Mouse (Mus musculus) liver, embryonic 14.5 days (tissue): ENCODE results near the gene Arhgef17. TPM values are rescaled to one million over a fixed set of nuclear protein-coding genes. Genes with fewer than 3 reads are reported as not detected.

ENCODE experiments used
- ATAC-seq: fragments of 200-750 bp; cut with Nextera tagmentation; 2 replicates; pipeline ENCODE4 v1.8.0; 2017; ENCODE audit warnings: moderate number of reproducible peaks, mild to moderate bottlenecking, moderate library complexity; ENCODE audit not compliant: insufficient read depth
- DNase-seq, 3 experiments: peaks; one replicate each; pipeline ENCODE4 v3.0.0-alpha.2; 2012 to 2013; ENCODE audit warnings: low read depth in 3 of 3, low spot score in 3 of 3
- H3K27ac ChIP-seq: fragments of 300-500 bp; sonication (generic); 2 replicates; pipeline ENCODE4 v1.5.1; 2014; ENCODE audit warnings: moderate library complexity, mild to moderate bottlenecking, control low read depth, inconsistent platforms
- H3K27me3 ChIP-seq: fragments of 300-500 bp; sonication (generic); 2 replicates; pipeline ENCODE4 v1.6.1; 2014; ENCODE audit warnings: mild to moderate bottlenecking, low read length, moderate library complexity; ENCODE audit not compliant: control insufficient read depth, insufficient read depth
- H3K36me3 ChIP-seq: fragments of 300-500 bp; sonication (generic); replicated peaks from 2 replicates; pipeline ENCODE4 v1.6.1; 2014; ENCODE audit warnings: low read depth; ENCODE audit not compliant: control insufficient read depth, insufficient read depth
- H3K4me1 ChIP-seq, 2 experiments: fragments of 200-500 bp in 1 of 2; fragments of 300-500 bp in 1 of 2; sonication (generic) in 1 of 2; replicated peaks; 2 replicates each; pipeline ENCODE4 v1.6.1; 2012 to 2014; ENCODE audit warnings: antibody characterized with exemption in 1 of 2, inconsistent platforms in 1 of 2, low read length in 1 of 2; ENCODE audit not compliant: control insufficient read depth in 2 of 2, insufficient read depth in 2 of 2
- H3K4me2 ChIP-seq: fragments of 300-500 bp; sonication (generic); 2 replicates; pipeline ENCODE4 v1.6.1; 2014; ENCODE audit warnings: low read depth, mild to moderate bottlenecking, control low read depth, moderate library complexity
- H3K4me3 ChIP-seq, 2 experiments: fragments of 200-500 bp in 1 of 2; fragments of 300-500 bp in 1 of 2; sonication (generic) in 1 of 2; 2 replicates each; pipeline ENCODE4 v1.5.1; 2012 to 2014; ENCODE audit warnings: low read depth in 2 of 2, low read length in 2 of 2, mild to moderate bottlenecking in 2 of 2, control low read depth in 1 of 2, inconsistent platforms in 1 of 2, moderate library complexity in 1 of 2; ENCODE audit not compliant: insufficient read depth in 1 of 2
- H3K9ac ChIP-seq: fragments of 300-500 bp; sonication (generic); replicated peaks from 2 replicates; pipeline ENCODE4 v1.6.1; 2014; ENCODE audit warnings: mild to moderate bottlenecking, control low read depth, moderate library complexity
- H3K9me3 ChIP-seq: fragments of 300-500 bp; sonication (generic); 2 replicates; pipeline ENCODE4 v1.6.1; 2016; ENCODE audit warnings: low read length, mixed read lengths; ENCODE audit not compliant: control insufficient read depth
- CTCF ChIP-seq: IDR thresholded peaks from 2 replicates; pipeline ENCODE4 v1.5.1; 2016; ENCODE audit warnings: antibody characterized with exemption, low read depth, control low read depth
- EP300 ChIP-seq: IDR thresholded peaks from 2 replicates; pipeline ENCODE4 v1.6.1; 2016; ENCODE audit warnings: antibody characterized with exemption, low read depth
- WGBS: fragments of 180-500 bp; shearing (Covaris S2); extraction: QIAGEN DNeasy Blood & Tissue Kit; methylation state at CpG from one replicate; pipeline ENCODE4 v1.1.7; 2014; ENCODE audit not compliant: insufficient replicate concordance; 5-methylcytosine and 5-hydroxymethylcytosine counted together
- polyA plus RNA-seq, 2 experiments: library from polyadenylated mRNA; depleted of rRNA in 1 of 2; stranded (reverse) in 1 of 2; unstranded in 1 of 2; fragments of >200 nt; fragmentation: Nextera tagmentation in 1 of 2; extraction: Ambion mirVana in 1 of 2; gene quantifications; 2 replicates each; pipeline versions ENCODE4 v1.2.1 to v1.2.3; 2012 to 2014

Arhgef17 gene
- polyA plus RNA-seq, 2 experiments, result 0.70 to 1.7 TPM

DNA sequence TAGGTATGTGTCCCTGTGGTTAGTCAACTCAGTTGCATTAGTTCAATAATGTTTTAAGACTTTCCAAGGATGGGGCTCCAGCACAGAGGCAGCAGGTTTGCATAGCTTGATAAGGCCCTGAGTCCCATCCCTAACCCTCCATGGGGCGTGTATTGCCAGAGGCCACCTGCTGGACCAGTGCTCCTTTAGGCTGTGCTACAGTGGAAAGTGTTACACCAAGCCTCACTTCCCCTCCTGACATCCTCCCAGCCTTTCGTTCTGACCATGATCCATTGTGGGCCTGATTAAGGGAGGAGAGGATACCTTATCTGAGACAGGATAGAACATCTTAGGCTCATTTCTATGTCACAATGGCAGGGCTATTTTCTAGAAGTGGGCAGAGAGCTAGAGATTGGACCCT is 88.0 kb downstream of the Arhgef17 start:
- peak overlapping the region; percentile 99 for H3K27ac ChIP-seq
- no peaks in the 10 kb centered on the region; the same call in 1 of the 2 replicates for H3K9me3 ChIP-seq
- H3K9ac ChIP-seq, result peak overlapping the region; percentile 80
- ATAC-seq (peak; percentile 82), DNase-seq (peak in 1 of 3 experiments; percentile 67)
- TF ChIP-seq EP300 (no peak), CTCF (peak; percentile 69)
- peaks cover 35% of the 10 kb centered on the region for H3K36me3 ChIP-seq
- H3K4me1 ChIP-seq, result peaks cover 51 to 59% of the 10 kb centered on the region in 2 experiments
- H3K4me2 ChIP-seq, result peak overlapping the region; percentile 93
- WGBS, result 15% methylated on average over 2 of the region's 2 CpGs
- no peaks in the 10 kb centered on the region for H3K27me3 ChIP-seq
- H3K4me3 ChIP-seq, result peak overlapping the region; percentile 30 to 49

DNA sequence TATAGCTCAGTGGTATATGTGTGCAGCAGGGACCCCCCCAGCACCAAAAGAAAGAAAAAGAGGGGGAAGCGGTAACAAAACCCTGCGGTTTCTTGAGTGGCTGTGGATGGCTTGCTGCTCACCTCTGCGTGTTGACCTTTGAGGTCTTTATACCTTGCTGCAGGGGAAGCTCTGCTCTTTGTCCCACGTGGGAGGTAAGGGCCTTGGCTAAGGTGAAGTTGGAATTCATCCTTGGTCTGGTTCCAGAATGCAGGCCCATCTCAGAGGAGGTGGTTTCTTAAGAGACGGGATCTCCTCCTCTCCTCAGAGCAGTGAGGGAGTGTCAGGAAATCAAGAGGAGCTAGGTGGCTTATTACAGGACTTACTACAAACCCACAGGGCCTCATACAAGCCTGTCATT is 89.7 kb downstream of the Arhgef17 start:
- no peak for TF ChIP-seq CTCF
- TF ChIP-seq EP300, result no peak
- DNase-seq (no peak), ATAC-seq (no peak)
- H3K9me3 ChIP-seq, result no peaks in the 10 kb centered on the region; the same call in 1 of the 2 replicates
- no peak overlapping the region for H3K4me2 ChIP-seq
- WGBS, result 94% methylated on average over 5 of the region's 5 CpGs
- H3K36me3 ChIP-seq, result peaks cover 18% of the 10 kb centered on the region
- no peak overlapping the region for H3K9ac ChIP-seq
- H3K27me3 ChIP-seq, result no peaks in the 10 kb centered on the region
- peaks cover 59 to 63% of the 10 kb centered on the region in 2 experiments for H3K4me1 ChIP-seq
- H3K4me3 ChIP-seq, result no peak overlapping the region
- no peak overlapping the region for H3K27ac ChIP-seq

DNA sequence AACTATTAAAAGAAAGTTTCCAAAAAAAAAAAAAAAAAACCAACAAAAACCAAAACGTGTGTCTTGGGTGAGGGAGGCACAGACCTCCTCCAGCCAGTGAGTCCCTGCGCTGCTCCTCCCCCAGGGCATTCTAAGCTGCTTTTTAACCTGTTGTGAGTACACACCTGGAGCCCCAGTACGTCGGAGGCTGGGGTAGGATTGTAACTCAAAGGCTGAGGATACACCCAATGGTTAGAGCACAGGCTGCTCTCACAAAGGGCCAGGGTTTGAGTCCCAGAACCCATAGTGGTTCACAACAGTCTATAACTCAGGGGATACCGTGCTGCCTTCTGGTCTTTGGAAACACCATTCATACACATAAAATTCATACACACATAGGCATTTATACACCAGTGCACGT is 90.3 kb downstream of the Arhgef17 start:
- Histone ChIP-seq H3K27me3 (no peaks in the 10 kb centered on the region), H3K9me3 (no peaks in the 10 kb centered on the region; the same call in 1 of the 2 replicates), H3K4me1 (peaks cover 59 to 63% of the 10 kb centered on the region in 2 experiments), H3K9ac (no peak overlapping the region), H3K27ac (no peak overlapping the region), H3K4me3 (no peak overlapping the region), H3K4me2 (no peak overlapping the region), H3K36me3 (peaks cover 13% of the 10 kb centered on the region)
- ATAC-seq, result no peak
- WGBS, result 79% methylated on average over 6 of the region's 6 CpGs
- DNase-seq, result no peak
- no peak for TF ChIP-seq CTCF
- TF ChIP-seq EP300, result no peak

DNA sequence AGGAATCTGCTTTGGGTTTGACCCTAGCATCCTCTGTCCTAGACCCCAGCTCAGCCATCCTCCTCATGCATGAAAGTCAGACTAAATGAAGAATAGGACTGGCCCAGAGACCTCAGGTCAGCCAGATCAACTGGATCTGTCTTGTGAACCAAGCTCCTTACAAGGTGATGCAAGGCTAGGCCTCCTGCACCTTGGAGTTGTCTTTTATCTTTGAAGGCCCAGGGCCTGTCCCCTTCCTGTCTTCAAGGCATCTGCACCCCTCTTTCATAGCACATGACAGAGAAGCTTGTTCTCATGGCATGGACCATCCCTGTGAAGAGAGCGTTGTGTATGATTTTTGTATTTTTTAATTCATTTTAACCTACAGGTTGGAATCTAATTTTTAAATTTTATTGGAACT is 91.0 kb downstream of the Arhgef17 start:
- DNase-seq, result no peak
- ATAC-seq, result no peak
- TF ChIP-seq CTCF (no peak), EP300 (0 out of 2 replicates have a peak, but pooled peaks have one; percentile 39)
- H3K36me3 ChIP-seq, result peaks cover 10% of the 10 kb centered on the region
- peak overlapping the region; percentile 17 for H3K27ac ChIP-seq
- no peaks in the 10 kb centered on the region for H3K27me3 ChIP-seq
- no peak overlapping the region for H3K4me3 ChIP-seq
- WGBS, result 64% methylated on average over 1 of the region's 1 CpGs
- H3K4me2 ChIP-seq, result no peak overlapping the region
- H3K9me3 ChIP-seq, result no peaks in the 10 kb centered on the region; the same call in 1 of the 2 replicates
- H3K4me1 ChIP-seq, result peaks cover 60 to 64% of the 10 kb centered on the region in 2 experiments
- no peak overlapping the region; the same call in 1 of the 2 replicates for H3K9ac ChIP-seq

DNA sequence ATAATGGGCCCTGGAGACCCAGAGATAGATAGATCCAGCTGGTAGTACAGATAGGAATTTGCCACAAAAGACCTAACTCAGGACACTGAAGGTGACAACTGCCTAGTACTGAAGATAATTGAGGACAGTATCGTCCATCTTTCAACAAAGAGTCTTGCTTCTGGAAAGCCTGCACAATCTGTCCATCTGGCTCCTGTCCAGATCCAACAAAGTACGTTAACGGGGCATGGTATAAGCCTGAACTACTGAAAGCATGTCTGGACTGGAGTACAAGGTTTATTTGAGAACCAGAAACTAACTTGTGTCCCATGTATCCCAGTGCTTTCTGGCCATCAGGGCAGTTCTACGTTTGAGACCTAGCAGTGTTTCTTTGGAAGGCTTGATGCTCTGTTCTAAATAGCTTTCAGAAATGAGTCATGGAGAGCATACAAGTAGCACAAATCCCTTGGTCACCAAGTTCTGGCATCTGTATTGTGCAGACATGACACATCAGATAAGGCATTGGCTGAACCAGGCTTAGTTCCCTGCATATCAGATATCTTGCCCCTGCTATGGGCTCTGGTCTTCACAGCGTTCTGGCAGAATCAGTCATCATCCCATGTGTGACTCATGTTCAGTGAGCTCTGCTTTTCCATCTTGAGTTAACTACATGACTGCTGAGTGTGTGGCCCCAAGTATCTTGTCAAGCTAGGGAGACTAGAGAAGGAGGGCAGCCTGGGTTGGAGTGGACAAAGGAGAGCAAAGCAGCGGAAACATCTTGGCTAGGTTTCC is 92.1 kb downstream of the Arhgef17 start:
- TF ChIP-seq EP300 (no peak), CTCF (no peak)
- peaks cover 49 to 59% of the 10 kb centered on the region in 2 experiments for H3K4me1 ChIP-seq
- H3K4me3 ChIP-seq, result no peak overlapping the region
- no peak overlapping the region for H3K4me2 ChIP-seq
- WGBS, result 64% methylated on average over 6 of the region's 6 CpGs
- no peaks in the 10 kb centered on the region; the same call in 1 of the 2 replicates for H3K9me3 ChIP-seq
- peak overlapping the region; percentile 17 for H3K27ac ChIP-seq
- H3K27me3 ChIP-seq, result no peaks in the 10 kb centered on the region
- peak in 1 of 3 experiments; percentile 51 for DNase-seq
- no peak for ATAC-seq
- H3K36me3 ChIP-seq, result peaks cover 10% of the 10 kb centered on the region
- no peak overlapping the region for H3K9ac ChIP-seq
